Mouse (Mus musculus): ENCODE measurements around the gene Olfr1487. TPM values are rescaled to one million over a fixed set of nuclear protein-coding genes. Genes with fewer than 3 reads are reported as not detected.
"Not testable (repeated sequence)": the region's sequence is repeated elsewhere in the genome, so short reads cannot be mapped to it uniquely, and the experiment has no call there.

The Olfr1487 gene
- not detected in 2 replicates for polyA plus RNA-seq (2015; fragmentation: Nextera tagmentation; extraction: Ambion mirVana)

DNA sequence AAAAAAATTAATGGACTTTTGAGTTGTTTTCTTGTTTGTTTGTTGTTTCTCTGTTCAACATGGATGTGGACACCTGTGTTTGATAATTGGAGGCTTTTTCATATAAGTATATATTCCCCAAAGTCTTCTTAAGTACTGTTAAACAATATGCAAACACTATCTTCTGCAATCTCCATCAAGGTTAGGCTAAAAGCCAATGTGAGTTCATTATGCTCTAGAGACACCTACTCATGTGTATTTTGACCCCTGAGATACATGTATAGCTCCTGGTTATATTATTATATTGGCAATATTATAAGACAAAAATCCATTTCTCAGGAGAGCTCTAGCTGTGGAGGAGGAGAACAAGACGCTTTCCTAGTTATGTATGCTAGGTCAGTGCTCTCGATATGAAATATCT is at the start of gene Olfr1487:
TSS of gene Olfr1487 (plus strand) at position 301 of the 400 bp plus-strand sequence.
- not testable (repeated sequence) for H3K4me2 ChIP-seq; H3K9ac ChIP-seq; H3K27ac ChIP-seq; H3K36me3 ChIP-seq; H3K4me1 ChIP-seq (replicated peaks); H3K4me3 ChIP-seq; H3K27me3 ChIP-seq; ATAC-seq (ENCODE audit: low FRiP score)
- peaks cover 13% of the 10 kb centered on the region; the same call in 1 of the 2 replicates for H3K9me3 ChIP-seq
- 92% methylated on average over 2 of the region's 2 CpGs for WGBS

DNA sequence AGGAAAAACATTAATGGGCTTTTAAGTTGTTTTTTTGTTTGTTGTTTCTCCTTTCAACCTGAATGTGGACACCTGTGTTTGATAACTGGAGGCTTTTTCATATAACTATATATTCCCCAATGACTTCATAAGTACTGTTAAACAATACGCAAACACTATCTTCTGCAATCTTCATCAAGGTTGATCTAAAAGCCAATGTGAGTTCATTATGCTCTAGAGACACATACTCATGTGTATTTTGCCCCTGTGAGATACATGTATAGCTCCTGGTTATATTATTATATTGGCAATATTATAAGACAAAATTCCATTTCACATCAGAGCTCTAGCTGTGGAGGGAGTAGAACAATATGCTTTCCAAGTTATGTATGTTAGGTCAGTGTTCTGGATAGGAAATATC is 34.0 kb upstream of the Olfr1487 start, which contains the start of gene Olfr1484:
TSS of gene Olfr1484 (plus strand) at position 301 of the 400 bp plus-strand sequence.
- no peaks in the 10 kb centered on the region for H3K27me3 ChIP-seq
- H3K4me1 ChIP-seq (replicated peaks) = no peaks in the 10 kb centered on the region
- no peak within 1 kb of the TSS for H3K4me2 ChIP-seq
- no peak within 1 kb of the TSS for H3K4me3 ChIP-seq
- 86% methylated on average over 1 of the region's 1 CpGs for WGBS
- no peaks in the 10 kb centered on the region for H3K36me3 ChIP-seq
- peaks cover 12% of the 10 kb centered on the region for H3K9me3 ChIP-seq
- no peak for ATAC-seq (ENCODE audit: low FRiP score)
- no peak within 1 kb of the TSS for H3K9ac ChIP-seq
- H3K27ac ChIP-seq = no peak within 1 kb of the TSS

DNA sequence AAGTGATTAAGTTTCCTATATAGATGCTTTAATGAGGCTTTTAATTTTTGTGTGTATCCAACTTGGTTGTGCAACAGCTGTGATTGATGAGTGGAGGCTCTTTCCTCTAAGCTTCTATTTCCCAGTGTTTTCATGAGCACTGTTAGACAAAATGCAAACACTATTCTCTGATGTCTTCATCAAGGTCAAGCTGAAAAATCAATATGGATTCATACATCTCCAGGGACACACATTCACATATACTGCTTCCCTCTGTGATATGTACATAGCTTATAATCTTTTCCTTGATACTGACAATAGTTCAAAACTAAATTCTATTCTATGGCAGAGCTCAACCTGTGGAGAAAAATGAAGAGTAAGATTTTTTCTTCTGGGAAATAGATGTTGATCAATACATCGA is 14.1 kb downstream of the Olfr1487 start, which contains the start of gene Olfr1489:
TSS of gene Olfr1489 (plus strand) at position 301 of the 400 bp plus-strand sequence.
- Histone ChIP-seq H3K27me3 (no peaks in the 10 kb centered on the region), H3K4me1 (replicated peaks) (no peaks in the 10 kb centered on the region), H3K4me3 (no peak within 1 kb of the TSS), H3K27ac (no peak within 1 kb of the TSS), H3K36me3 (no peaks in the 10 kb centered on the region), H3K9ac (no peak within 1 kb of the TSS), H3K4me2 (no peak within 1 kb of the TSS), H3K9me3 (peaks cover 8% of the 10 kb centered on the region; the same call in 1 of the 2 replicates)
- WGBS = 88% methylated on average over 1 of the region's 1 CpGs
- no peak for ATAC-seq (ENCODE audit: low FRiP score)

DNA sequence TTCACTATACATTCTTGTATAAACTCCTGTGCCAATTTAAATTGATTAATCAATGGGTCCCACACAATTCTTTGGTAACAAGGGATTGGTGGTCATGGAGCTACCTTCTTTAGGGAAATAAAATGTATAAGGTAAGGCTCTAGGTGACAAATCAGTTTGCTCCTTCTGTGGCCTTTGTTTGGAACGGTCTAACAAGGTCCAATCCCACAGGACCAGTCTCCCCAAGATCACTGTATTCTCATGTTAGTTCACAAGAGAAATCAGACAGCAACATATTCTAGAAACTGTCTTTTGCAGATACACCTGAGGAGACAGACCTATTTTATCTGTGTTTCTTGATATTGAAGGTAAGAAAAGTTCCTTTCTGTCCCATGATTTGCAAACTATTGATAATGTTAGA is 33.6 kb downstream of the Olfr1487 start, which contains the start of gene Olfr1490:
TSS of gene Olfr1490 (plus strand) at position 301 of the 400 bp plus-strand sequence.
- Histone ChIP-seq H3K9ac (no peak within 1 kb of the TSS), H3K4me3 (no peak within 1 kb of the TSS), H3K27me3 (no peaks in the 10 kb centered on the region), H3K4me1 (replicated peaks) (no peaks in the 10 kb centered on the region), H3K27ac (no peak within 1 kb of the TSS), H3K4me2 (no peak within 1 kb of the TSS), H3K36me3 (no peaks in the 10 kb centered on the region), H3K9me3 (peaks cover 11% of the 10 kb centered on the region; the same call in 1 of the 2 replicates)
- WGBS = 67% methylated on average over 1 of the region's 1 CpGs
- no peak for ATAC-seq (ENCODE audit: low FRiP score)

Small RNA genes lying within 50 kb of the gene (microRNA-seq; reads per million reads assigned to microRNA genes)
- not detected for gene Gm22323
- not detected for gene Gm23931

Other genes with a start within 250 kb of the Olfr1487 start
- not detected in 2 replicates for gene Olfr1469, start 209.5 kb upstream of the Olfr1487 start, polyA plus RNA-seq (2015; fragmentation: Nextera tagmentation; extraction: Ambion mirVana)
- not detected in 2 replicates for gene Olfr1471, start 174.0 kb upstream of the Olfr1487 start, polyA plus RNA-seq (2015; fragmentation: Nextera tagmentation; extraction: Ambion mirVana)
- not detected in 2 replicates for gene Olfr1472, start 161.3 kb upstream of the Olfr1487 start, polyA plus RNA-seq (2015; fragmentation: Nextera tagmentation; extraction: Ambion mirVana)
- not detected in 2 replicates for gene Olfr1474, start 147.8 kb upstream of the Olfr1487 start, polyA plus RNA-seq (2015; fragmentation: Nextera tagmentation; extraction: Ambion mirVana)
- gene Olfr1475, start 137.2 kb upstream of the Olfr1487 start, polyA plus RNA-seq (2015; fragmentation: Nextera tagmentation; extraction: Ambion mirVana) = not detected in 2 replicates
- not detected in 2 replicates for gene Olfr1477, start 116.8 kb upstream of the Olfr1487 start, polyA plus RNA-seq (2015; fragmentation: Nextera tagmentation; extraction: Ambion mirVana)
- gene Olfr1480, start 89.5 kb upstream of the Olfr1487 start, polyA plus RNA-seq (2015; fragmentation: Nextera tagmentation; extraction: Ambion mirVana) = not detected in 2 replicates
- gene Olfr1484, start 33.9 kb upstream of the Olfr1487 start, polyA plus RNA-seq (2015; fragmentation: Nextera tagmentation; extraction: Ambion mirVana) = not detected in 2 replicates
- gene Olfr1489, start 14.2 kb downstream of the Olfr1487 start, polyA plus RNA-seq (2015; fragmentation: Nextera tagmentation; extraction: Ambion mirVana) = not detected in 2 replicates
- not detected in 2 replicates for gene Olfr1490, start 33.7 kb downstream of the Olfr1487 start, polyA plus RNA-seq (2015; fragmentation: Nextera tagmentation; extraction: Ambion mirVana)
- gene Olfr1491, start 79.9 kb downstream of the Olfr1487 start, polyA plus RNA-seq (2015; fragmentation: Nextera tagmentation; extraction: Ambion mirVana) = not detected in 2 replicates
- gene Olfr1493-ps1, start 105.9 kb downstream of the Olfr1487 start, polyA plus RNA-seq (2015; fragmentation: Nextera tagmentation; extraction: Ambion mirVana) = not detected in 2 replicates
- gene Olfr1494, start 122.4 kb downstream of the Olfr1487 start, polyA plus RNA-seq (2015; fragmentation: Nextera tagmentation; extraction: Ambion mirVana) = not detected in 2 replicates
- gene Olfr1495, start 147.2 kb downstream of the Olfr1487 start, polyA plus RNA-seq (2015; fragmentation: Nextera tagmentation; extraction: Ambion mirVana) = not detected in 2 replicates
- gene Olfr1496, start 160.5 kb downstream of the Olfr1487 start, polyA plus RNA-seq (2015; fragmentation: Nextera tagmentation; extraction: Ambion mirVana) = not detected in 2 replicates
- gene Olfr1497, start 180.8 kb downstream of the Olfr1487 start, polyA plus RNA-seq (2015; fragmentation: Nextera tagmentation; extraction: Ambion mirVana) = not detected in 2 replicates
- not detected in 2 replicates for gene Olfr1499, start 202.1 kb downstream of the Olfr1487 start, polyA plus RNA-seq (2015; fragmentation: Nextera tagmentation; extraction: Ambion mirVana)
- gene Olfr1500, start 213.1 kb downstream of the Olfr1487 start, polyA plus RNA-seq (2015; fragmentation: Nextera tagmentation; extraction: Ambion mirVana) = not detected in 2 replicates
- gene Olfr1501, start 233.3 kb downstream of the Olfr1487 start, polyA plus RNA-seq (2015; fragmentation: Nextera tagmentation; extraction: Ambion mirVana) = not detected in 2 replicates
- gene Olfr1502, start 244.4 kb downstream of the Olfr1487 start, polyA plus RNA-seq (2015; fragmentation: Nextera tagmentation; extraction: Ambion mirVana) = not detected in 2 replicates